Mouse (Mus musculus) adrenal gland, postnatal 0 days (tissue): ENCODE data around the gene Lhfpl4. TPM values are rescaled to one million over a fixed set of nuclear protein-coding genes. Genes with fewer than 3 reads are reported as not detected.

ENCODE experiments used
- polyA plus RNA-seq: library from polyadenylated mRNA; unstranded; fragments of >200 nt; fragmentation: Nextera tagmentation; extraction: Ambion mirVana; gene quantifications from 2 replicates; pipeline ENCODE4 v1.2.1, GENCODE M21; 2015

Gene Lhfpl4
- polyA plus RNA-seq = 4.2 and 6.2 TPM in 2 replicates

DNA sequence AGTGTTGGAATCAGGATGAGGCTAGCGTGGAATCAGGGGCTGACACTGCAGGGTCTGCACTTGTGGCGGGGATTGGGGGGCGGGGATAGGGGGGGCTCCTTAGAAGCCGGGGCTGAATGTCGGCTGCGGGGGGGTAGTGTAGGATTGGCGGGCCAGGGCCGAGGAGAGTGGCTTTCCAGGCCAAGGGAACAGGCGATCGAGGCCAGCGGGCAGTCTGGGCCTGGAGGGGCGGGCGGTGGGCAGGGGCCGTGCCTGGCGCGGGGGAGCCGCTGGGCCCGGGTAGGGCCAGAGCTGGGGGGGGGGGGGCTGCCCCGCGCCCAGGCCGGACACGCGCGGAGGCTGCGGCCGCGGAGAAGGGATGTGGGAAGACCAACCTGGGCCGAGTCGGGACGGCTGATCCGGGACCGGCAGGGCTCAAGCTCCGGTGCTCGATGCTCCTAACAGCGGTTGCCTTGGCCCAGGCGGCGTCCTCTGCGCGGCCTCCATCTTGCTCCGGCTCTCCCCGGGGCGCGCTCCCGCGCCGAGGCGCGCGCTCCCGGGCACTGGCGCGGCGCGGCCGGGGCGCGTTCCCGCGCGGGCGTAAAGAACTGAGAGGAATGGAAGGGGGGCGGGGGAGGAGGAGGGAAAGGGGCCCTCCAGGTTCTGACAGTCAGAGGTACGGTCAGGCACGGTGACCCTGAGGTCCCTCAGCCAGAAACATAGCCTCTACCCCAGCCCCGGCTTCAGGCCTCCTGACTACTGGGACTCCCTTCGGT lies at the start of gene Lhfpl4:
Lhfpl4 (minus strand) TSS at position 544 of the 755 bp plus-strand sequence.

DNA sequence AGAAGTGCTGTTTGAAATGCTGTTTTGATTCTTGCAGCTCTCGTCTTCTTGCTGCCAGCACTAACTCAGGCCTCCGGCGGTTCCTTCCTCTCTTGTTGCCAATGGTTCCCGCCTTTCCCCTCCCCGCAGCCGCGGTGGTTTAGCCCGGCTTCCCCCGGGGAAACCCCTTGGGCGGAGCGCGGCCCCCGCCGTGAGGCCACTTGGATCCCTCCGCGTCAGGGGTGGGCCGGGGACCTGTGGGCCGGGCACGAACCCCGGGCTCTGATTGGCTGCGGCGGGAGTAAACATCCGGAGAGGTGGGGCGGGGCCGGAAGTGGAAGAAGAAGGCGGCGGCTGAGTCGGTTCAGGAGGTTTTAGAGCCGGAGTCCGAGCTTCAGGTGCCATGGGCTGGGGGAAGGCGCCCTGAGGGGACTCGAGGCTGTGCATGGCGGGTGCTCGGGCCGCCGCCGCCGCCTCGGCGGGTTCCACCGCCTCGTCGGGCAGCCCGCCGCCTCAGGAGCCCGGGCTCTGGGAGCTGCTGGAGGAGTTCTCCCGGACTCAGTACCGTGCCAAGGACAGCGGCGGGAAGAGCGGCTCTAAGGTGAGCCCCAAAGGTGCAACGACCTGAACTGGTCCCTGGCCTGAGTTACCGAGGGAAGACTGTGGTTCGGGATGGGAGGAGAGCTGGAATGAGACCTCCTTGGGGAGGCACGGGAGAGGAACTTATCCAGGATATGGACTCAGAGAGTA lies 42.5 kb upstream of the Lhfpl4 start, which contains the start of gene Mtmr14:
Mtmr14 (plus strand) TSS at position 302 of the 729 bp plus-strand sequence.

Other genes with a start within 250 kb of the Lhfpl4 start
- gene Srgap3, start 248.1 kb downstream of the Lhfpl4 start, polyA plus RNA-seq = 3.2 and 4.6 TPM in 2 replicates
- 38.0 and 52.7 TPM in 2 replicates for gene Thumpd3, start 149.2 kb downstream of the Lhfpl4 start, polyA plus RNA-seq
- 35.5 and 55.9 TPM in 2 replicates for gene Setd5, start 118.0 kb downstream of the Lhfpl4 start, polyA plus RNA-seq
- 30.8 and 32.0 TPM in 2 replicates for gene Mtmr14, start 42.5 kb upstream of the Lhfpl4 start, polyA plus RNA-seq
- gene Cpne9, start 86.9 kb upstream of the Lhfpl4 start, polyA plus RNA-seq = 0.11 TPM in 2 replicates
- gene Brpf1, start 111.8 kb upstream of the Lhfpl4 start, polyA plus RNA-seq = 7.2 and 9.8 TPM in 2 replicates
- gene Ogg1, start 131.6 kb upstream of the Lhfpl4 start, polyA plus RNA-seq = 12.6 and 15.8 TPM in 2 replicates
- gene Camk1, start 148.6 kb upstream of the Lhfpl4 start, polyA plus RNA-seq = 101 and 105 TPM in 2 replicates
- 28.2 and 43.4 TPM in 2 replicates for gene Tada3, start 182.5 kb upstream of the Lhfpl4 start, polyA plus RNA-seq
- gene Arpc4, start 182.7 kb upstream of the Lhfpl4 start, polyA plus RNA-seq = 282 and 330 TPM in 2 replicates
- 1.4 and 1.8 TPM in 2 replicates for gene Ttll3, start 193.9 kb upstream of the Lhfpl4 start, polyA plus RNA-seq
- gene Rpusd3, start 224.0 kb upstream of the Lhfpl4 start, polyA plus RNA-seq = 8.8 and 15.2 TPM in 2 replicates
- gene Cidec, start 240.4 kb upstream of the Lhfpl4 start, polyA plus RNA-seq = 1.2 and 2.2 TPM in 2 replicates
- 62.6 and 65.0 TPM in 2 replicates for gene Jagn1, start 247.2 kb upstream of the Lhfpl4 start, polyA plus RNA-seq